Mouse (Mus musculus) megakaryocyte, embryonic 14.5 days (primary cell): Measurements from ENCODE around the gene Asic2.

Experiments
- FLI1 ChIP-seq: IDR thresholded peaks from 2 replicates; pipeline ENCODE4 v1.6.1; 2012; ENCODE audit warnings: low read length, inconsistent platforms, mixed read lengths
- GATA1 ChIP-seq: IDR thresholded peaks from 3 replicates; pipeline ENCODE4 v1.6.1; 2012; ENCODE audit warnings: mixed read lengths, low read length, inconsistent platforms, borderline replicate concordance

GRCm38 (mm10) chr11:81163056-81163455 is 805.2 kb downstream of the Asic2 start:
- TF ChIP-seq GATA1: no peak
- no peak for TF ChIP-seq FLI1
